Mouse (Mus musculus) thymus, adult 2 months (tissue): ENCODE results near the gene Apba2. TPM values are rescaled to one million over a fixed set of nuclear protein-coding genes. Genes with fewer than 3 reads are reported as not detected.

Experiments
- DNase-seq: peaks from one replicate; pipeline ENCODE4 v3.0.0; 2021
- H3K27ac ChIP-seq: fragments of 200-500 bp; 2 replicates; pipeline ENCODE4 v1.5.1; 2012; ENCODE audit warnings: low read length, control low read depth; ENCODE audit not compliant: control insufficient read depth, insufficient read depth
- H3K27me3 ChIP-seq: fragments of 200-500 bp; 2 replicates; pipeline ENCODE4 v1.6.1; 2012; ENCODE audit warnings: mild to moderate bottlenecking, low read length, moderate library complexity, mixed read lengths; ENCODE audit not compliant: control insufficient read depth, insufficient read depth
- H3K36me3 ChIP-seq: fragments of 200-500 bp; 2 replicates; pipeline ENCODE4 v1.6.1; 2012; ENCODE audit warnings: mild to moderate bottlenecking, low read length, moderate library complexity; ENCODE audit not compliant: control insufficient read depth, insufficient read depth
- H3K4me1 ChIP-seq: fragments of 200-500 bp; replicated peaks from 2 replicates; pipeline ENCODE4 v1.6.1; 2012; ENCODE audit warnings: low read length; ENCODE audit not compliant: control insufficient read depth, insufficient read depth
- H3K4me3 ChIP-seq: fragments of 200-500 bp; 2 replicates; pipeline ENCODE4 v1.5.1; 2012; ENCODE audit warnings: mild to moderate bottlenecking, low read length, control low read depth, moderate library complexity; ENCODE audit not compliant: control insufficient read depth, insufficient read depth
- CTCF ChIP-seq: fragments of 200-500 bp; IDR thresholded peaks from 2 replicates; pipeline ENCODE4 v1.5.1; 2012; ENCODE audit warnings: mild to moderate bottlenecking, control low read depth, low read length, moderate library complexity, borderline replicate concordance; ENCODE audit not compliant: control insufficient read depth, poor library complexity, insufficient read depth; ENCODE audit errors: extremely low read depth
- POLR2A ChIP-seq: fragments of 200-500 bp; IDR thresholded peaks from 2 replicates; pipeline ENCODE4 v1.6.1; 2012; ENCODE audit warnings: mild to moderate bottlenecking, low read length, control low read depth, moderate library complexity; ENCODE audit not compliant: control insufficient read depth, poor library complexity, insufficient read depth; ENCODE audit errors: extremely low read depth
- WGBS: fragments of 180-500 bp; shearing (Covaris S2); methylation state at CpG from one replicate; pipeline ENCODE4 v1.1.7; 2018; 5-methylcytosine and 5-hydroxymethylcytosine counted together
- polyA plus RNA-seq: library from polyadenylated mRNA; depleted of rRNA; stranded (reverse); fragments of >200 nt; gene quantifications from 2 replicates; pipeline ENCODE4 v1.2.3, GENCODE M21; 2012

Apba2 gene
- polyA plus RNA-seq, 1 experiment, result 18.1 TPM

GRCm38 (mm10) chr7:64546801-64547200 is 45.3 kb downstream of the Apba2 start:
- H3K27me3 ChIP-seq, result no peaks in the 10 kb centered on the region
- TF ChIP-seq CTCF, result no peak
- TF ChIP-seq POLR2A, result no peak
- H3K4me1 ChIP-seq, result no peaks in the 10 kb centered on the region
- no peak for DNase-seq
- 58% methylated on average over 8 of the region's 8 CpGs for WGBS
- H3K36me3 ChIP-seq, result no peaks in the 10 kb centered on the region
- no peak overlapping the region for H3K27ac ChIP-seq
- H3K4me3 ChIP-seq, result no peak overlapping the region

GRCm38 (mm10) chr7:64550856-64551255 is 49.4 kb downstream of the Apba2 start:
- no peak for DNase-seq
- WGBS, result 78% methylated on average over 1 of the region's 1 CpGs
- TF ChIP-seq CTCF, result no peak
- TF ChIP-seq POLR2A, result no peak
- Histone ChIP-seq H3K4me3 (no peak overlapping the region), H3K27ac (no peak overlapping the region), H3K27me3 (no peaks in the 10 kb centered on the region), H3K36me3 (no peaks in the 10 kb centered on the region), H3K4me1 (no peaks in the 10 kb centered on the region)

- WGBS, result 91% methylated on average over 15 of the region's 16 CpGs
- DNase-seq, result no peak
These were observed 51.2 kb downstream of the Apba2 start for GRCm38 (mm10) chr7:64552523-64553190.

GRCm38 (mm10) chr7:64561711-64562498 is 60.4 kb downstream of the Apba2 start:
- no peak overlapping the region for H3K4me3 ChIP-seq
- no peaks in the 10 kb centered on the region for H3K4me1 ChIP-seq
- no peak overlapping the region for H3K27ac ChIP-seq
- TF ChIP-seq CTCF (no peak), POLR2A (no peak)
- H3K36me3 ChIP-seq, result no peaks in the 10 kb centered on the region
- H3K27me3 ChIP-seq, result no peaks in the 10 kb centered on the region
- WGBS, result 80% methylated on average over 9 of the region's 9 CpGs
- DNase-seq, result no peak

More at GRCm38 (mm10) chr7:64552523-64553190, 51.2 kb downstream of the Apba2 start:
- Histone ChIP-seq H3K4me1 (no peaks in the 10 kb centered on the region), H3K4me3 (no peak overlapping the region), H3K36me3 (no peaks in the 10 kb centered on the region), H3K27ac (no peak overlapping the region), H3K27me3 (no peaks in the 10 kb centered on the region)
- TF ChIP-seq CTCF, result no peak
- TF ChIP-seq POLR2A, result no peak

- no peak overlapping the region for H3K4me3 ChIP-seq
- 76% methylated on average over 7 of the region's 7 CpGs for WGBS
- no peaks in the 10 kb centered on the region for H3K4me1 ChIP-seq
- H3K27me3 ChIP-seq, result no peaks in the 10 kb centered on the region
- TF ChIP-seq POLR2A (no peak), CTCF (no peak)
- DNase-seq, result no peak
- no peaks in the 10 kb centered on the region for H3K36me3 ChIP-seq
- no peak overlapping the region for H3K27ac ChIP-seq
These were observed 63.5 kb downstream of the Apba2 start for GRCm38 (mm10) chr7:64564891-64565571.

GRCm38 (mm10) chr7:64566371-64567243 is 65.1 kb downstream of the Apba2 start:
- Histone ChIP-seq H3K27ac (no peak overlapping the region), H3K4me1 (no peaks in the 10 kb centered on the region), H3K27me3 (no peaks in the 10 kb centered on the region), H3K4me3 (no peak overlapping the region), H3K36me3 (no peaks in the 10 kb centered on the region)
- TF ChIP-seq CTCF (no peak), POLR2A (no peak)
- 84% methylated on average over 10 of the region's 10 CpGs for WGBS
- DNase-seq, result no peak
